Mouse (Mus musculus): ENCODE measurements around the gene Kank4. TPM values are rescaled to one million over a fixed set of nuclear protein-coding genes. Genes with fewer than 3 reads are reported as not detected.
"Not testable (repeated sequence)": the region's sequence is repeated elsewhere in the genome, so short reads cannot be mapped to it uniquely, and the experiment has no call there.

Kank4 gene
- polyA plus RNA-seq, 1 experiment from 2014 or later: 5.9 TPM

DNA sequence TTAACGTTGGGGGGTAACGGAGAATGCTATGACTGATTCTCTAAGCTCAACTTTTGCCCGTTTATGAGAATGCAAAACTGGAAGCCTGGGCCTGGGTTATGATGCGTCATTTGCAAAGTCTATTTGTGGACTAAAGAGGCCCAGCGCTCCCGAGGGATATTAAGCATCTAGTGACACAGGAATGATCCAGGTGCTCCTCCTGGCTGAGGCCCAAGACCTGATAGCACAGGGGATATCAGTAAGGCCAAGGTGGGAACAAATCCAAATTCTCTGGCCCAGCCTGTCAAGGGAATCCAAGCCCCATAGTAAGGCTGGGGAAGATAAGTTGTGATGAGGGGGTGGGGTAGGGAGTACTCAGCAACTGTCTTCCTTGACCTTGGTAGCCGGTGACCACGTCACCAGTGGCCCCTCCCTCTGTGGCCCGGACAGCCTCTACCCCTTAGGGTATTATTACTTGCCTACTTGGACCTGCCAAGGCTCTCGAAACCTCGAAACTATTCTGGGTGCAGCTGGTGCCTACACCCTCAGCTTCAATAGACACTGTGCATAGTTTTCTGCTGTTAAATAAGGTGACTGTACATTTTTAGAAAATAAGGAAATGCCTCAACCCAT, 39.8 kb upstream of the Kank4 start:
- H3K27me3 ChIP-seq (ENCODE audit: insufficient read depth, low read length): no peaks in the 10 kb centered on the region
- ATAC-seq (ENCODE audit: insufficient read depth) (no peak), DNase-seq (peak; percentile 14)
- H3K4me2 ChIP-seq: no peak overlapping the region
- no peaks in the 10 kb centered on the region for H3K9me3 ChIP-seq (ENCODE audit: low read depth, low read length)
- H3K4me1 ChIP-seq (ENCODE audit: insufficient read depth): peaks cover 7% of the 10 kb centered on the region; the same call in 1 of the 2 replicates
- H3K27ac ChIP-seq (ENCODE audit: low read depth): peak overlapping the region; percentile 19; the same call in 1 of the 2 replicates
- TF ChIP-seq CTCF (IDR thresholded peaks at IDR 0.05; ENCODE audit: low read depth): no peak
- no peak overlapping the region for H3K4me3 ChIP-seq (ENCODE audit: low read depth, low read length)
- no peaks in the 10 kb centered on the region for H3K36me3 ChIP-seq (ENCODE audit: insufficient read depth)
- H3K9ac ChIP-seq: no peak overlapping the region
- 57% methylated on average over 11 of the region's 11 CpGs for WGBS

GRCm38 (mm10) chr4:98853926-98854325, 36.6 kb upstream of the Kank4 start:
- TF ChIP-seq CTCF (IDR thresholded peaks at IDR 0.05; ENCODE audit: low read depth): no peak
- 44% methylated on average over 4 of the region's 4 CpGs for WGBS

GRCm38 (mm10) chr4:98850485-98850884, 33.1 kb upstream of the Kank4 start:
- H3K4me2 ChIP-seq; H3K27ac ChIP-seq (ENCODE audit: low read depth); DNase-seq; H3K4me3 ChIP-seq (ENCODE audit: low read depth, low read length); H3K27me3 ChIP-seq (ENCODE audit: insufficient read depth, low read length); ATAC-seq (ENCODE audit: insufficient read depth); H3K9me3 ChIP-seq (ENCODE audit: low read depth, low read length); H3K36me3 ChIP-seq (ENCODE audit: insufficient read depth); H3K4me1 ChIP-seq (ENCODE audit: insufficient read depth); H3K9ac ChIP-seq: not testable (repeated sequence)
- WGBS: 78% methylated on average over 1 of the region's 1 CpGs

More at GRCm38 (mm10) chr4:98853926-98854325, 36.6 kb upstream of the Kank4 start:
- ATAC-seq (ENCODE audit: insufficient read depth) (no peak), DNase-seq (no peak)
- Histone ChIP-seq H3K9ac (no peak overlapping the region), H3K9me3 (ENCODE audit: low read depth, low read length) (no peaks in the 10 kb centered on the region), H3K4me2 (no peak overlapping the region), H3K4me3 (ENCODE audit: low read depth, low read length) (no peak overlapping the region), H3K36me3 (ENCODE audit: insufficient read depth) (no peaks in the 10 kb centered on the region), H3K27me3 (ENCODE audit: insufficient read depth, low read length) (no peaks in the 10 kb centered on the region), H3K4me1 (ENCODE audit: insufficient read depth) (peaks cover 7% of the 10 kb centered on the region; the same call in 1 of the 2 replicates), H3K27ac (ENCODE audit: low read depth) (no peak overlapping the region)

GRCm38 (mm10) chr4:98847120-98847885, 30.0 kb upstream of the Kank4 start:
- Histone ChIP-seq H3K9ac (no peak overlapping the region), H3K27me3 (ENCODE audit: insufficient read depth, low read length) (no peaks in the 10 kb centered on the region), H3K4me3 (ENCODE audit: low read depth, low read length) (no peak overlapping the region), H3K4me2 (no peak overlapping the region), H3K36me3 (ENCODE audit: insufficient read depth) (no peaks in the 10 kb centered on the region), H3K4me1 (ENCODE audit: insufficient read depth) (0 out of 2 replicates have a peak, but pooled peaks cover 6% of the 10 kb centered on the region), H3K27ac (ENCODE audit: low read depth) (no peak overlapping the region), H3K9me3 (ENCODE audit: low read depth, low read length) (no peaks in the 10 kb centered on the region)
- no peak for TF ChIP-seq CTCF (IDR thresholded peaks at IDR 0.05; ENCODE audit: low read depth)
- 25% methylated on average over 6 of the region's 6 CpGs for WGBS
- DNase-seq: peak; percentile 12
- no peak for ATAC-seq (ENCODE audit: insufficient read depth)

DNA sequence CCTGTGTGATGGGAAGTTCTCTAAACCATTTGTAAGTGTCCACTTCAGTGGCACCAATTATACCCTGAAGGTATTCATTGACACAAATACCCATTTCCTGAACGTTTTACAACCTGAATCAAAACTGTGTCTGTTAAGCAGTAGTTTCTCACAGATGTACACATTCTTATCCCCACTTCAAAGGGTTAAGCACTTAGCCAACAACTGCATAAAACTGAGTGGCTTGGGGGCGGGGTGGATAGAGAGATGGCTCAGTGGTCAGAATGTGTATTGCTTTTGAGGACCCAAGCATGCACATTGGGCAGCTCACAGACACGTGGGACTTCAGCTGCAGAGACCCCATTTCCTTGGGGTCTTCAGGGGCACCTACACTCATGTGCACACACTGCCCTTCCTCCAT, 29.1 kb upstream of the Kank4 start:
- Histone ChIP-seq H3K4me3 (ENCODE audit: low read depth, low read length) (no peak overlapping the region), H3K9ac (no peak overlapping the region), H3K27ac (ENCODE audit: low read depth) (no peak overlapping the region), H3K27me3 (ENCODE audit: insufficient read depth, low read length) (no peaks in the 10 kb centered on the region), H3K4me2 (no peak overlapping the region), H3K4me1 (ENCODE audit: insufficient read depth) (0 out of 2 replicates have a peak, but pooled peaks cover 6% of the 10 kb centered on the region), H3K9me3 (ENCODE audit: low read depth, low read length) (no peaks in the 10 kb centered on the region), H3K36me3 (ENCODE audit: insufficient read depth) (no peaks in the 10 kb centered on the region)
- peak; percentile 17 for DNase-seq
- peak; percentile 17; the same call in 1 of the 2 replicates for TF ChIP-seq CTCF (IDR thresholded peaks at IDR 0.05; ENCODE audit: low read depth)
- ATAC-seq (ENCODE audit: insufficient read depth): no peak
- WGBS: 18% methylated on average over 3 of the region's 3 CpGs

- ATAC-seq (ENCODE audit: insufficient read depth) (peak; percentile 35), DNase-seq (peak; percentile 51)
- 0 out of 2 replicates have a peak, but pooled peaks have one; percentile 3 for TF ChIP-seq CTCF (IDR thresholded peaks at IDR 0.05; ENCODE audit: low read depth)
- 32% methylated on average over 8 of the region's 8 CpGs for WGBS
- H3K9me3 ChIP-seq (ENCODE audit: low read depth, low read length): no peaks in the 10 kb centered on the region
- 0 out of 2 replicates have a peak, but pooled peaks cover 6% of the 10 kb centered on the region for H3K4me1 ChIP-seq (ENCODE audit: insufficient read depth)
- H3K4me2 ChIP-seq: no peak overlapping the region
- no peak overlapping the region for H3K9ac ChIP-seq
- H3K4me3 ChIP-seq (ENCODE audit: low read depth, low read length): no peak overlapping the region
- no peaks in the 10 kb centered on the region for H3K36me3 ChIP-seq (ENCODE audit: insufficient read depth)
- H3K27me3 ChIP-seq (ENCODE audit: insufficient read depth, low read length): no peaks in the 10 kb centered on the region
- no peak overlapping the region for H3K27ac ChIP-seq (ENCODE audit: low read depth)
Observed at GRCm38 (mm10) chr4:98845687-98846125, 28.4 kb upstream of the Kank4 start.

GRCm38 (mm10) chr4:98845201-98845600, 27.9 kb upstream of the Kank4 start:
- no peaks in the 10 kb centered on the region for H3K9me3 ChIP-seq (ENCODE audit: low read depth, low read length)
- H3K4me3 ChIP-seq (ENCODE audit: low read depth, low read length): no peak overlapping the region
- no peak for TF ChIP-seq CTCF (IDR thresholded peaks at IDR 0.05; ENCODE audit: low read depth)
- no peak overlapping the region for H3K27ac ChIP-seq (ENCODE audit: low read depth)
- H3K4me1 ChIP-seq (ENCODE audit: insufficient read depth): 0 out of 2 replicates have a peak, but pooled peaks cover 6% of the 10 kb centered on the region
- H3K4me2 ChIP-seq: no peak overlapping the region
- 84% methylated on average over 4 of the region's 4 CpGs for WGBS
- no peaks in the 10 kb centered on the region for H3K36me3 ChIP-seq (ENCODE audit: insufficient read depth)
- DNase-seq: no peak
- ATAC-seq (ENCODE audit: insufficient read depth): no peak
- no peaks in the 10 kb centered on the region for H3K27me3 ChIP-seq (ENCODE audit: insufficient read depth, low read length)
- no peak overlapping the region for H3K9ac ChIP-seq

Measured in lung, embryonic 14.5 days (tissue).